Mouse (Mus musculus): ENCODE data around the gene Actn4. TPM values are rescaled to one million over a fixed set of nuclear protein-coding genes. Genes with fewer than 3 reads are reported as not detected.

Gene Actn4
- polyA plus RNA-seq, 1 experiment from 2014 or later, result 235 TPM

- H3K4me1 ChIP-seq, result peaks cover 25% of the 10 kb centered on the region
- H3K9me3 ChIP-seq, result no peaks in the 10 kb centered on the region
- H3K27ac ChIP-seq, result no peak overlapping the region
- peaks cover 34% of the 10 kb centered on the region for H3K36me3 ChIP-seq (replicated peaks)
- no peak for DNase-seq (ENCODE audit: extremely low spot score, low spot score)
- no peaks in the 10 kb centered on the region for H3K27me3 ChIP-seq (ENCODE audit: poor library complexity, severe bottlenecking)
- H3K4me3 ChIP-seq, result no peak overlapping the region
- WGBS, result 66% methylated on average over 4 of the region's 4 CpGs
Measured at GRCm38 (mm10) chr7:28966751-28967505, 4.8 kb upstream of the Actn4 start.

DNA sequence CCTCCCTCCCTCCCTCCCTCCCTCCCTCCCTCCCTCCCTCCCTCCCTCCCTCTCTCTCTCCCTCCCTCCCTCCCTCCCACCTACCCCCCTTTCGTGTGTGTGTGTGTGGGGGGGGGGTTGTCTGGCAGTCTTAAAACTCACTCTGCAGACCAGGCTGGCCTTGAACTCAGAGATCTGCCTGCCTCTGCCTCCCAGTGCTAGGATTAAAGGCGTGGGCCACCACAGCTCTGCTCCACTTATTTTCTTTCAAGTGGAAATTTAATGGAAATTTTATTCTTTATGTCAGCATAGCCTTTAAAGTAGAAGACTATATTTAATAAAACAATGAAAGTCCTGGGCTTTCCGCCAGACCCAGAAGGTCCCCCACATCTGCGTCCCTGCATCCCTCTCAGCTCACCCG lies 4.0 kb upstream of the Actn4 start:
- H3K9me3 ChIP-seq, result no peaks in the 10 kb centered on the region
- WGBS, result 91% methylated on average over 4 of the region's 5 CpGs
- peaks cover 29% of the 10 kb centered on the region for H3K4me1 ChIP-seq

GRCm38 (mm10) chr7:28965346-28965840 lies 3.3 kb upstream of the Actn4 start:
- WGBS, result 82% methylated on average over 5 of the region's 5 CpGs
- Histone ChIP-seq H3K4me3 (no peak overlapping the region), H3K27ac (no peak overlapping the region), H3K9me3 (no peaks in the 10 kb centered on the region), H3K4me1 (peaks cover 36% of the 10 kb centered on the region), H3K36me3 (replicated peaks) (peaks cover 18% of the 10 kb centered on the region), H3K27me3 (ENCODE audit: poor library complexity, severe bottlenecking) (no peaks in the 10 kb centered on the region)
- DNase-seq (ENCODE audit: extremely low spot score, low spot score), result no peak

More for the DNA sequence above, 4.0 kb upstream of the Actn4 start:
- Histone ChIP-seq H3K27ac (no peak overlapping the region), H3K4me3 (no peak overlapping the region), H3K27me3 (ENCODE audit: poor library complexity, severe bottlenecking) (no peaks in the 10 kb centered on the region), H3K36me3 (replicated peaks) (peaks cover 26% of the 10 kb centered on the region)
- DNase-seq (ENCODE audit: extremely low spot score, low spot score), result no peak

- H3K9me3 ChIP-seq, result no peaks in the 10 kb centered on the region
- peak overlapping the region; percentile 91 for H3K27ac ChIP-seq
- no peaks in the 10 kb centered on the region for H3K27me3 ChIP-seq (ENCODE audit: poor library complexity, severe bottlenecking)
- no peak overlapping the region for H3K4me3 ChIP-seq
- H3K36me3 ChIP-seq (replicated peaks), result no peaks in the 10 kb centered on the region
- WGBS, result 75% methylated on average over 3 of the region's 3 CpGs
- H3K4me1 ChIP-seq, result peaks cover 52% of the 10 kb centered on the region
- DNase-seq (ENCODE audit: extremely low spot score, low spot score), result no peak
Measured at GRCm38 (mm10) chr7:28963399-28963923, 1.3 kb upstream of the Actn4 start.

DNA sequence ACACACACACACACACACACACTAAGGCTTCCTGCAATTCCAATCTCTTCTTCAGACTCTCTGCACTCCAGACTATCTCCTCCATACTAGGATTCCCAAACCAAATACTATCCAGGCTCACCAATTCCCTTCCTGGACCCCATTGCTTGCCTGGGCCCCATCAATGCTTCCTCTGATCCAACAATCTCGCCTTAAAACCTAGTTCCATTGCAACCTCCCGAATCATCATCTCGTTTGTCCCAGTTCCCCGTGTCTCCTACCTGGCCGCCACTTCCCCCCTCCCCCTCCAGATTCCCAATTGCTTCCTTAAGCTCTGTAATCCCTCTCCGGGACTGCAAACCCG lies 585 bp downstream of the Actn4 start:
- H3K4me3 ChIP-seq, result peak overlapping the region; percentile 72
- 0% methylated on average over 7 of the region's 7 CpGs for WGBS
- 0 out of 2 replicates have a peak, but pooled peaks cover 4% of the 10 kb centered on the region for H3K36me3 ChIP-seq (replicated peaks)
- no peaks in the 10 kb centered on the region for H3K9me3 ChIP-seq
- DNase-seq (ENCODE audit: extremely low spot score, low spot score), result no peak
- no peaks in the 10 kb centered on the region for H3K27me3 ChIP-seq (ENCODE audit: poor library complexity, severe bottlenecking)
- H3K27ac ChIP-seq, result peak overlapping the region; percentile 91
- peaks cover 66% of the 10 kb centered on the region for H3K4me1 ChIP-seq

GRCm38 (mm10) chr7:28960354-28961046 lies 1.6 kb downstream of the Actn4 start:
- H3K4me1 ChIP-seq, result peaks cover 71% of the 10 kb centered on the region
- H3K4me3 ChIP-seq, result peak overlapping the region; percentile 72
- H3K27ac ChIP-seq, result peak overlapping the region; percentile 91
- no peaks in the 10 kb centered on the region for H3K27me3 ChIP-seq (ENCODE audit: poor library complexity, severe bottlenecking)
- DNase-seq (ENCODE audit: extremely low spot score, low spot score), result no peak
- H3K9me3 ChIP-seq, result no peaks in the 10 kb centered on the region
- WGBS, result 37% methylated on average over 9 of the region's 9 CpGs
- H3K36me3 ChIP-seq (replicated peaks), result peaks cover 13% of the 10 kb centered on the region

- Histone ChIP-seq H3K4me3 (peak overlapping the region; percentile 72), H3K36me3 (replicated peaks) (peaks cover 19% of the 10 kb centered on the region), H3K4me1 (peaks cover 80% of the 10 kb centered on the region), H3K27ac (no peak overlapping the region), H3K27me3 (ENCODE audit: poor library complexity, severe bottlenecking) (no peaks in the 10 kb centered on the region), H3K9me3 (no peaks in the 10 kb centered on the region)
- no peak for DNase-seq (ENCODE audit: extremely low spot score, low spot score)
- WGBS, result 63% methylated on average over 6 of the region's 6 CpGs
Measured at GRCm38 (mm10) chr7:28959505-28960045, 2.6 kb downstream of the Actn4 start.

- Histone ChIP-seq H3K27me3 (ENCODE audit: poor library complexity, severe bottlenecking) (no peaks in the 10 kb centered on the region), H3K4me1 (peaks cover 85% of the 10 kb centered on the region), H3K4me3 (peak overlapping the region; percentile 72; the same call in 1 of the 2 replicates), H3K9me3 (no peaks in the 10 kb centered on the region), H3K36me3 (replicated peaks) (peaks cover 21% of the 10 kb centered on the region), H3K27ac (no peak overlapping the region)
- no peak for DNase-seq (ENCODE audit: extremely low spot score, low spot score)
- 74% methylated on average over 1 of the region's 1 CpGs for WGBS
Measured at GRCm38 (mm10) chr7:28958770-28959169, 3.4 kb downstream of the Actn4 start.

- Histone ChIP-seq H3K4me3 (no peak overlapping the region), H3K36me3 (replicated peaks) (peaks cover 21% of the 10 kb centered on the region), H3K9me3 (no peaks in the 10 kb centered on the region), H3K27ac (no peak overlapping the region), H3K4me1 (peaks cover 85% of the 10 kb centered on the region), H3K27me3 (ENCODE audit: poor library complexity, severe bottlenecking) (no peaks in the 10 kb centered on the region)
- 78% methylated on average over 1 of the region's 1 CpGs for WGBS
- DNase-seq (ENCODE audit: extremely low spot score, low spot score), result no peak
Measured at GRCm38 (mm10) chr7:28957997-28958725, 4.0 kb downstream of the Actn4 start.

- no peaks in the 10 kb centered on the region for H3K27me3 ChIP-seq (ENCODE audit: poor library complexity, severe bottlenecking)
- H3K27ac ChIP-seq, result no peak overlapping the region
- H3K36me3 ChIP-seq (replicated peaks), result peaks cover 21% of the 10 kb centered on the region
- 90% methylated on average over 6 of the region's 6 CpGs for WGBS
- peaks cover 85% of the 10 kb centered on the region for H3K4me1 ChIP-seq
- no peaks in the 10 kb centered on the region for H3K9me3 ChIP-seq
- no peak for DNase-seq (ENCODE audit: extremely low spot score, low spot score)
- no peak overlapping the region for H3K4me3 ChIP-seq
Measured at GRCm38 (mm10) chr7:28957286-28957685, 4.9 kb downstream of the Actn4 start.

- Histone ChIP-seq H3K4me1 (peaks cover 93% of the 10 kb centered on the region), H3K36me3 (replicated peaks) (peaks cover 26% of the 10 kb centered on the region), H3K27me3 (ENCODE audit: poor library complexity, severe bottlenecking) (no peaks in the 10 kb centered on the region), H3K27ac (no peak overlapping the region), H3K9me3 (no peaks in the 10 kb centered on the region), H3K4me3 (no peak overlapping the region)
- DNase-seq (ENCODE audit: extremely low spot score, low spot score), result no peak
- 95% methylated on average over 1 of the region's 1 CpGs for WGBS
Measured at GRCm38 (mm10) chr7:28956270-28956669, 5.9 kb downstream of the Actn4 start.

GRCm38 (mm10) chr7:28955295-28955897 lies 6.7 kb downstream of the Actn4 start:
- H3K9me3 ChIP-seq, result no peaks in the 10 kb centered on the region
- DNase-seq (ENCODE audit: extremely low spot score, low spot score), result no peak
- H3K4me1 ChIP-seq, result peaks cover 93% of the 10 kb centered on the region
- H3K27me3 ChIP-seq (ENCODE audit: poor library complexity, severe bottlenecking), result no peaks in the 10 kb centered on the region
- WGBS, result 81% methylated on average over 5 of the region's 5 CpGs
- H3K27ac ChIP-seq, result 0 out of 2 replicates have a peak overlapping the region, but pooled peaks have one; percentile 26
- no peak overlapping the region for H3K4me3 ChIP-seq
- peaks cover 32% of the 10 kb centered on the region for H3K36me3 ChIP-seq (replicated peaks)

Data from forebrain, embryonic 10.5 days (tissue).